Mouse (Mus musculus): ENCODE measurements around the gene Glrx.

GRCm38 (mm10) chr13:75879756-75880155 is 40.1 kb downstream of the Glrx start:
- TF ChIP-seq CTCF (IDR thresholded peaks at IDR 0.05; ENCODE audit: low read depth, low read length) (no peak), POLR2A (IDR thresholded peaks at IDR 0.05; ENCODE audit: extremely low read depth, insufficient read depth, low read length) (no peak)

Measured in liver, adult 2 months (tissue).